Mouse (Mus musculus): ENCODE measurements around the gene Tmem19. TPM values are rescaled to one million over a fixed set of nuclear protein-coding genes. Genes with fewer than 3 reads are reported as not detected.
A peak's percentile ranks its signal among the peaks of the same experiment; 100 is the strongest.

Tmem19 gene
- total and polyA plus RNA-seq, 2 experiments from 2014 or later: 6.0 to 21.6 TPM

DNA sequence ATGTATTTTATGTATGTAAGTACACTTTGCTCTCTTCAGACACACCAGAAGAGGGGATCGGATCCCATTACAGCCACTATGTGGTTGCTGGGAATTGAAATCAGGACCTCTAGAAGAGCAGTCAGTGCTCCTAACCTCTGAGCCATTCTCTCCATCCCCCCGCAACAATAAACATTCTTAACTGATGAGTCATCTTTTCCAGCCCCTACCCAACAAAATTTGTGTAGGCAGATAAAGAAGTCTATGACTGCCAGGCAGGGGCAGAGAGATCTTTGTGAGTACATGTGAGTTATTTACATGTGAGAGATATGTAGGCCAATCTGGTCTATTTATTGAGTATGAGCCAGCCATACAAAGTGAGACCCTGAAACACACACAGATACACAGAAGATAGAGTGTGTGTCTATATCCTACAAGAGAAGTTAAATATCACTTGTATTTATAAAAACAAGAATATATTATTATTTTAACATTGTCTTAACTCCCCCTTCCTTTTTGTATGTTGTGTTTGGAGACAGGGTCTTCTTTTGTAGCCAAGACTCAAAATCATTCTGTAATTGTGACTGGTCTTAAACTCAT lies 19.3 kb upstream of the Tmem19 start:
- no peak for DNase-seq (ENCODE audit: low spot score)
- no peak for ATAC-seq (ENCODE audit: insufficient read depth, low read depth)
- peaks cover 26% of the 10 kb centered on the region for H3K4me1 ChIP-seq (ENCODE audit: control insufficient read depth, insufficient read depth)
- H3K27me3 ChIP-seq (ENCODE audit: control insufficient read depth, insufficient read depth, low read length): no peaks in the 10 kb centered on the region
- H3K27ac ChIP-seq (ENCODE audit: low read depth): no peak overlapping the region
- WGBS: 32% methylated on average over 2 of the region's 2 CpGs
- no peak overlapping the region for H3K4me3 ChIP-seq (ENCODE audit: low read depth, low read length)
- H3K4me2 ChIP-seq (ENCODE audit: low read depth, low read length): no peak overlapping the region
- no peak overlapping the region for H3K9ac ChIP-seq (replicated peaks; ENCODE audit: low read depth, low read length)
- H3K9me3 ChIP-seq (replicated peaks; ENCODE audit: control insufficient read depth, low read length): no peaks in the 10 kb centered on the region
- TF ChIP-seq EP300 (IDR thresholded peaks at IDR 0.05; ENCODE audit: low read depth) (no peak), CTCF (IDR thresholded peaks at IDR 0.05; ENCODE audit: low read depth) (no peak)
- no peaks in the 10 kb centered on the region for H3K36me3 ChIP-seq (replicated peaks; ENCODE audit: control insufficient read depth, insufficient read depth, low read length)

DNA sequence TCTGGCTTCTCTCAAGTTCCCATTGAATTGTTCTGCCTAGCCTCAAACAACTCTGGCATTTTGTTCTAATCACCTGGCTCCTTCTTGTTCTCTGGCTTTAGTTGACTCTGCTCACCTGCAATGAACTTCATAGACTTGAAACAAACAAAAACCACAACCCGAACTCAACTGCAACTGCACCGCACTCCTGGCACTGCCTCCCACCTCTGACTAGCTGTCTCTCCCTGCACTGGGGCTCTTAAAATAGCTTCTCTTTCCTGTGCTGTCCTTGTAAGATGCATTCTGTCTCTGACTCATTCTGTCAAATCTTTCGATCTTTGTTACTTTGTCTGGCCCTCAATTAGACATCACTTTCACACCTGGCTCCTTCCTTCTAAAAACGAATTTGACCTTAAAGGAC lies 850 bp upstream of the Tmem19 start:
- Histone ChIP-seq H3K27me3 (ENCODE audit: control insufficient read depth, insufficient read depth, low read length) (no peaks in the 10 kb centered on the region), H3K9ac (replicated peaks; ENCODE audit: low read depth, low read length) (peak overlapping the region; percentile 51), H3K4me2 (ENCODE audit: low read depth, low read length) (peak overlapping the region; percentile 74), H3K4me3 (ENCODE audit: low read depth, low read length) (peak overlapping the region; percentile 63), H3K36me3 (replicated peaks; ENCODE audit: control insufficient read depth, insufficient read depth, low read length) (no peaks in the 10 kb centered on the region), H3K4me1 (ENCODE audit: control insufficient read depth, insufficient read depth) (0 out of 2 replicates have a peak, but pooled peaks cover 10% of the 10 kb centered on the region), H3K27ac (ENCODE audit: low read depth) (peak overlapping the region; percentile 92), H3K9me3 (replicated peaks; ENCODE audit: control insufficient read depth, low read length) (no peaks in the 10 kb centered on the region)
- 62% methylated on average over 4 of the region's 4 CpGs for WGBS
- DNase-seq (ENCODE audit: low spot score) (no peak), ATAC-seq (ENCODE audit: insufficient read depth, low read depth) (no peak)
- TF ChIP-seq CTCF (IDR thresholded peaks at IDR 0.05; ENCODE audit: low read depth) (no peak), EP300 (IDR thresholded peaks at IDR 0.05; ENCODE audit: low read depth) (no peak)

DNA sequence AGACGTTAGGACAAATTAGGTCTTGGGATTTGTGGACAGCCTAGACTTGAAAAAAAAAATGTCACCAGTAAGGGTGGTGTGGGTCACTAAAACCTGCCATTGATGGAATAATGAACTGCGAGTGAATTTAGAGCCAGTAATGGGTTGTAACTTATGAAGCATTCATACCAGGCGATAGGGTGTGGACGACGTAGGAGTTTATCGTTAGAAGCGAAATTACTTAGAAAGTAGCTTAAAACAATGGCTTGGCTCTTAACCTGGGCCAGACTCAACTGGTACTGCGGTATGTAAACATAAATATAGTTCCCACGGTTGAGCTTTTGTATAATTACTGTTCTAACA lies 293 bp upstream of the Tmem19 start:
- H3K4me1 ChIP-seq (ENCODE audit: control insufficient read depth, insufficient read depth): 0 out of 2 replicates have a peak, but pooled peaks cover 10% of the 10 kb centered on the region
- peak; percentile 3; the same call in 1 of the 2 replicates for ATAC-seq (ENCODE audit: insufficient read depth, low read depth)
- DNase-seq (ENCODE audit: low spot score): no peak
- H3K9me3 ChIP-seq (replicated peaks; ENCODE audit: control insufficient read depth, low read length): no peaks in the 10 kb centered on the region
- H3K27me3 ChIP-seq (ENCODE audit: control insufficient read depth, insufficient read depth, low read length): no peaks in the 10 kb centered on the region
- peak overlapping the region; percentile 51 for H3K9ac ChIP-seq (replicated peaks; ENCODE audit: low read depth, low read length)
- peak overlapping the region; percentile 92 for H3K27ac ChIP-seq (ENCODE audit: low read depth)
- H3K36me3 ChIP-seq (replicated peaks; ENCODE audit: control insufficient read depth, insufficient read depth, low read length): no peaks in the 10 kb centered on the region
- WGBS: 6% methylated on average over 9 of the region's 9 CpGs
- TF ChIP-seq CTCF (IDR thresholded peaks at IDR 0.05; ENCODE audit: low read depth): no peak
- no peak for TF ChIP-seq EP300 (IDR thresholded peaks at IDR 0.05; ENCODE audit: low read depth)
- H3K4me2 ChIP-seq (ENCODE audit: low read depth, low read length): peak overlapping the region; percentile 74
- H3K4me3 ChIP-seq (ENCODE audit: low read depth, low read length): peak overlapping the region; percentile 63

DNA sequence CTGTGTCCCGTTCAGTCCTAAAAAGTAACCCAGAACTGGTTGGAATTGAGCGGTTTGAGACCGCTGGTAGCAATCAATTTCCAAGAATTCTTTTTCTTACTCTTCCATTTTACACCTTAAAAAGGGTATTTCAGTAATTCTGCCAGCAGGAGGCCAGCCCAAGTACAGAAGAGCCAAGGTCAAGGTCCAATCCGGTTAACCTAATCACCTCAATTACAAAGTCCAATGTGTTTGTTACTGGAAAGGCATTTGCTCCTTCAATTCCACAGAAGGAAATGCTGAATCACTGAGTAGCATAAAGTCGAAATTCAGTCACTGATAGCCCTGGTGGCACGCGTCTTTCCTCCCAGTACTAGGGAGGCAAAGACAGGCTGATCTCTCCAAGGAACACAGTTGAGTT lies 3.2 kb downstream of the Tmem19 start:
- no peak for TF ChIP-seq CTCF (IDR thresholded peaks at IDR 0.05; ENCODE audit: low read depth)
- no peak for TF ChIP-seq EP300 (IDR thresholded peaks at IDR 0.05; ENCODE audit: low read depth)
- H3K4me3 ChIP-seq (ENCODE audit: low read depth, low read length): no peak overlapping the region
- H3K27ac ChIP-seq (ENCODE audit: low read depth): no peak overlapping the region
- WGBS: 89% methylated on average over 7 of the region's 7 CpGs
- H3K4me1 ChIP-seq (ENCODE audit: control insufficient read depth, insufficient read depth): 0 out of 2 replicates have a peak, but pooled peaks cover 10% of the 10 kb centered on the region
- H3K9me3 ChIP-seq (replicated peaks; ENCODE audit: control insufficient read depth, low read length): no peaks in the 10 kb centered on the region
- H3K4me2 ChIP-seq (ENCODE audit: low read depth, low read length): no peak overlapping the region
- H3K36me3 ChIP-seq (replicated peaks; ENCODE audit: control insufficient read depth, insufficient read depth, low read length): peaks cover 10% of the 10 kb centered on the region; the same call in 1 of the 2 replicates
- H3K9ac ChIP-seq (replicated peaks; ENCODE audit: low read depth, low read length): no peak overlapping the region
- no peaks in the 10 kb centered on the region for H3K27me3 ChIP-seq (ENCODE audit: control insufficient read depth, insufficient read depth, low read length)
- DNase-seq (ENCODE audit: low spot score) (no peak), ATAC-seq (ENCODE audit: insufficient read depth, low read depth) (no peak)

DNA sequence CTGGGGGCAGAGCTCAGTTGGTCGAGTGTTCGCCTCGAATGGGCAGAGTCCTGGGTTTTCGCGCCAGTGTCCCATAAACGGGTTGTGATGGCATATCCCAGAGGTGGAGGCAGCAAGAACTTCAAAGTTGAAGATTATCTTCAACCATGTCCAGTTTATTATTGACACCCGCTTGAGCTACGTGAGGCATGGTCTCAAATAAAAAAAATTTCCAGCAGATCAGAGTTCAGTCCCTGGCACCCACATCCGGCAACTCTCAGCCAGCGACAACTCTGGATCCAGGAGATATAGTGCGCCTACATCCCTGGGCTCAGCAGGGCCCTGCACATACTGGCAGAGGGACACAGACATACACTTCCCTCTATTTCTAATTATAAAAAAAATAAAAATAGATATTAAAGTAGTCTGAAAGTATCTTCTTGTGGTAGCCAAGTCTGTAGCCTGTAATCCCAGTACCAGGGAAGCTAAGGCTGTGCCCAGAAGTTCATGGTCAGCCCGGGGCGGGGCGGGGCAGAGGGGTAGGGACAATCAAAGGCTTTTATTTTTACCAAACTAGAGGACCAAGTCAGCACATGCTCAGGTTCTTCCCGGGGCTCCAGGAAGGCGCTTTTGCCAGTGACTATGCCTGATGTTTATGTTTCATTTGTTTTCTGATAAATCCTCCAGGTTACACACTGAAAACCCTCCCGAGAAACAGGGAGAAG lies 3.9 kb downstream of the Tmem19 start:
- Histone ChIP-seq H3K9ac (replicated peaks; ENCODE audit: low read depth, low read length) (no peak overlapping the region), H3K4me2 (ENCODE audit: low read depth, low read length) (no peak overlapping the region), H3K27me3 (ENCODE audit: control insufficient read depth, insufficient read depth, low read length) (no peaks in the 10 kb centered on the region), H3K36me3 (replicated peaks; ENCODE audit: control insufficient read depth, insufficient read depth, low read length) (peaks cover 10% of the 10 kb centered on the region; the same call in 1 of the 2 replicates), H3K4me3 (ENCODE audit: low read depth, low read length) (no peak overlapping the region), H3K4me1 (ENCODE audit: control insufficient read depth, insufficient read depth) (0 out of 2 replicates have a peak, but pooled peaks cover 10% of the 10 kb centered on the region), H3K9me3 (replicated peaks; ENCODE audit: control insufficient read depth, low read length) (no peaks in the 10 kb centered on the region), H3K27ac (ENCODE audit: low read depth) (no peak overlapping the region)
- no peak for DNase-seq (ENCODE audit: low spot score)
- no peak for ATAC-seq (ENCODE audit: insufficient read depth, low read depth)
- TF ChIP-seq CTCF (IDR thresholded peaks at IDR 0.05; ENCODE audit: low read depth): no peak
- no peak for TF ChIP-seq EP300 (IDR thresholded peaks at IDR 0.05; ENCODE audit: low read depth)
- 88% methylated on average over 17 of the region's 17 CpGs for WGBS
